Mouse (Mus musculus): ENCODE measurements at regions not wholly inside any gene's neighbourhood (a gene's known extent, or its start where the extent isn't known, plus 50 kb on each side); places are given as distances from the start of the nearest gene placed in this dataset.
A peak's percentile ranks its signal among the peaks of the same experiment; 100 is the strongest.

DNA sequence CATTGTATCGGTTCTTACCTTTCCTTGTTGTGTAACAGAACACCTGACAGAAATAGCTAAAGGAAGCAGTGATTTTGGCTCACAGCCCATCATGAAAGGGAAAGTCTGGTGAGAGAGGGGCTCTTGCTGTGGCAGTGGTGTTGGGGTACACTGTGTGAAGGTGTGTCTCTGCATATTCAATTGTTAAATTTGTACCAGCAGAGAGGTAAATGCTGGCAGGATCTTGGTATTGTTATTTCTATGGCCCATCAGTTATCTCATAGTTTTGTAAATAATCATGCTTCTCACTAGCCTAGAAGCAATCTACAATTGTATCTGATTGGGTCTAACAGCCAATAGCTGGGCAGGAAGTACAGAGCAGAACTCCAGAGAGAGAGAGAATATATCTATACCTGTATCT lies 95.7 kb downstream of the Mfap3l start:
- Histone ChIP-seq H3K9me3 (ENCODE audit: control insufficient read depth) (no peaks in the 10 kb centered on the region), H3K27me3 (replicated peaks; ENCODE audit: control insufficient read depth, insufficient read depth, low read length) (no peaks in the 10 kb centered on the region), H3K27ac (ENCODE audit: low read depth, low read length) (no peak overlapping the region), H3K4me2 (replicated peaks; ENCODE audit: low read depth) (no peak overlapping the region), H3K9ac (ENCODE audit: low read depth, low read length) (no peak overlapping the region), H3K4me1 (replicated peaks; ENCODE audit: control insufficient read depth, insufficient read depth, low read length) (no peaks in the 10 kb centered on the region), H3K4me3 (ENCODE audit: low read depth, low read length) (no peak overlapping the region), H3K36me3 (ENCODE audit: control insufficient read depth, insufficient read depth) (no peaks in the 10 kb centered on the region)
- no peak for ATAC-seq
- TF ChIP-seq CTCF (IDR thresholded peaks at IDR 0.05; ENCODE audit: low read depth): no peak
- 87% methylated on average over 1 of the region's 1 CpGs for WGBS

DNA sequence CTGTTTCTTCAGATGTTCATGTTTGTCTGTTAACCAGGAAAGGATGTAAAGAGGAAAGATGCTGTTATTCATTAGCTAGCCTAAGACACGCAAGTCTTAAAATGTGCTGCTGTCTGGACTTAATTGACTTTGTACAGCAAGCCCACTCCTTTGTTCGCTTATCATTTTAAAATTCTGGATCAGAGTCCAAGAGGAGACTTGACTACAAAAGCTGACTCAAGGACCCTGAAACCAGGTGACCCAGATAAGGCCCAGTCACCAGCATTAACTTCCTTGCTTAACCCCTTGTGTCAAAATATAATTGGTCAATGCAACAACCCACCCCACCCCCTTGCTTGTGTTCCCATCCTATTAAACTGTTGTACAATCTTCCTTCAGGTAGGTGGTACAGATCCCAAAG lies 99.9 kb downstream of the Mfap3l start:
- Histone ChIP-seq H3K4me3 (ENCODE audit: low read depth, low read length) (no peak overlapping the region), H3K4me2 (replicated peaks; ENCODE audit: low read depth) (no peak overlapping the region), H3K9ac (ENCODE audit: low read depth, low read length) (no peak overlapping the region), H3K4me1 (replicated peaks; ENCODE audit: control insufficient read depth, insufficient read depth, low read length) (no peaks in the 10 kb centered on the region), H3K9me3 (ENCODE audit: control insufficient read depth) (no peaks in the 10 kb centered on the region), H3K27me3 (replicated peaks; ENCODE audit: control insufficient read depth, insufficient read depth, low read length) (no peaks in the 10 kb centered on the region), H3K27ac (ENCODE audit: low read depth, low read length) (no peak overlapping the region), H3K36me3 (ENCODE audit: control insufficient read depth, insufficient read depth) (no peaks in the 10 kb centered on the region)
- no peak for TF ChIP-seq CTCF (IDR thresholded peaks at IDR 0.05; ENCODE audit: low read depth)
- ATAC-seq: peak; percentile 61
- 35% methylated on average over 2 of the region's 2 CpGs for WGBS

DNA sequence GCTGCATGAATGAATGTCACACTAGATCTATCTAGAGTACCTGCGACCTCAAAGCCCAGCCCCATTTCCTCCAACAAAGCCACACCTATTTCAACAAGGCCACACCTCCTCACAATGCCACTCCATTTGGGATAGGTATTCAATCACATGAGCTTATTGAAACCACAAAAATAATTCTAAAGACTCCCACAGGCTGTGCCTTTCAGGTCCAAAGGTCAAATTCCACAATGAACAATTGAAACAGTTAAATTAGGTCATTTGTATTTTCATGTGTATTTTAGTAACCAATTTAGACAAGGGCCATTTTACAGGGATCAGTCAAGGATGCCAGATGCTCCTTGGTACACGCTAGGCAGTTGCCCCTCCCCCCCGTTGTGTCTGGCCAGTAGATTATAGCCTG lies 103.3 kb downstream of the Mfap3l start:
- WGBS: 53% methylated on average over 3 of the region's 3 CpGs
- Histone ChIP-seq H3K36me3 (ENCODE audit: control insufficient read depth, insufficient read depth) (no peaks in the 10 kb centered on the region), H3K4me3 (ENCODE audit: low read depth, low read length) (no peak overlapping the region), H3K9me3 (ENCODE audit: control insufficient read depth) (no peaks in the 10 kb centered on the region), H3K27ac (ENCODE audit: low read depth, low read length) (no peak overlapping the region), H3K9ac (ENCODE audit: low read depth, low read length) (no peak overlapping the region), H3K27me3 (replicated peaks; ENCODE audit: control insufficient read depth, insufficient read depth, low read length) (no peaks in the 10 kb centered on the region), H3K4me2 (replicated peaks; ENCODE audit: low read depth) (no peak overlapping the region), H3K4me1 (replicated peaks; ENCODE audit: control insufficient read depth, insufficient read depth, low read length) (no peaks in the 10 kb centered on the region)
- TF ChIP-seq CTCF (IDR thresholded peaks at IDR 0.05; ENCODE audit: low read depth): no peak
- ATAC-seq: peak; percentile 41

DNA sequence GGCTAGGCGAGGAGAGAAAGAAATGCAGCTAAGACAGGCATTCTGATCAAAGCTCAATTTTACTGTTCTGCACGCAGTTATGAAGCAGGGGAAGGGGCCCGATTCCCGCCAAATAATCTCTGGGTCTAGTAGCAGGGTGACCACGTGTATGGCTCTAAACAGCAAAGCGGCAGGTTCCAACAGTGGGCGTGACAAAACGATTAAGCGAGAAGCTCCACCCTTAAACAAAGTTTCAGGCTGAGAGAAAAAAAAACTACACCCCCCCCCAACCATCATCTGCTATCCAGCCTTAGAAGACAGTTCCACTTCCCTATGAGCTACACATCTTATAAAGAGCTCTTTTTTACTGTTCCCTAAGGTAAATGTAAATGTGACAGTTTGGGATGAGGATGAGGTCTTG lies 103.8 kb downstream of the Mfap3l start:
- WGBS: 90% methylated on average over 9 of the region's 9 CpGs
- H3K27ac ChIP-seq (ENCODE audit: low read depth, low read length): no peak overlapping the region
- ATAC-seq: no peak
- no peaks in the 10 kb centered on the region for H3K36me3 ChIP-seq (ENCODE audit: control insufficient read depth, insufficient read depth)
- H3K9me3 ChIP-seq (ENCODE audit: control insufficient read depth): no peaks in the 10 kb centered on the region
- no peak overlapping the region for H3K4me2 ChIP-seq (replicated peaks; ENCODE audit: low read depth)
- H3K27me3 ChIP-seq (replicated peaks; ENCODE audit: control insufficient read depth, insufficient read depth, low read length): no peaks in the 10 kb centered on the region
- TF ChIP-seq CTCF (IDR thresholded peaks at IDR 0.05; ENCODE audit: low read depth): no peak
- H3K4me3 ChIP-seq (ENCODE audit: low read depth, low read length): no peak overlapping the region
- H3K9ac ChIP-seq (ENCODE audit: low read depth, low read length): no peak overlapping the region
- no peaks in the 10 kb centered on the region for H3K4me1 ChIP-seq (replicated peaks; ENCODE audit: control insufficient read depth, insufficient read depth, low read length)

DNA sequence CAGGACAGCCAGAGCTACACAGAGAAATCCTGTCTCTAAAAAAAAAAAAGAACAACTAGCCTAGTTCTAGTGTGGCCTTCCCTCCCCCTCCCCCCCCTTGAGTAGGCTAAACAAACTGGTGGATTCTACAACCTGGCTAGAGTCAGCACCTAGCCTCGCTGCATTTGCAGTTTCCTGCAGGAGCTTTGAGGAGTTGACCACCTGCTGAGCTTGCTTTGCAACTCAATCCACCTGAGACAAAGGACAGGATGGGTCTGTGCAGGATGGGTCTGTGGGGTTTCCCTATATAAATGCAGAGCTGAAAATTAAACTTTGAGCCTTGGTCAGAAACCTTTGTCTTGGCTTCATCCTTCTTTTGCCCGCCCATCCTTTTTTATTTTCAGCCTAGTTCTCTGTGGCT lies 104.3 kb downstream of the Mfap3l start:
- H3K36me3 ChIP-seq (ENCODE audit: control insufficient read depth, insufficient read depth): no peaks in the 10 kb centered on the region
- ATAC-seq: no peak
- H3K9ac ChIP-seq (ENCODE audit: low read depth, low read length): no peak overlapping the region
- H3K27me3 ChIP-seq (replicated peaks; ENCODE audit: control insufficient read depth, insufficient read depth, low read length): no peaks in the 10 kb centered on the region
- no peak overlapping the region for H3K4me2 ChIP-seq (replicated peaks; ENCODE audit: low read depth)
- no peaks in the 10 kb centered on the region for H3K4me1 ChIP-seq (replicated peaks; ENCODE audit: control insufficient read depth, insufficient read depth, low read length)
- no peaks in the 10 kb centered on the region for H3K9me3 ChIP-seq (ENCODE audit: control insufficient read depth)
- H3K4me3 ChIP-seq (ENCODE audit: low read depth, low read length): no peak overlapping the region
- no peak for TF ChIP-seq CTCF (IDR thresholded peaks at IDR 0.05; ENCODE audit: low read depth)
- WGBS: 77% methylated on average over 2 of the region's 2 CpGs
- no peak overlapping the region for H3K27ac ChIP-seq (ENCODE audit: low read depth, low read length)

DNA sequence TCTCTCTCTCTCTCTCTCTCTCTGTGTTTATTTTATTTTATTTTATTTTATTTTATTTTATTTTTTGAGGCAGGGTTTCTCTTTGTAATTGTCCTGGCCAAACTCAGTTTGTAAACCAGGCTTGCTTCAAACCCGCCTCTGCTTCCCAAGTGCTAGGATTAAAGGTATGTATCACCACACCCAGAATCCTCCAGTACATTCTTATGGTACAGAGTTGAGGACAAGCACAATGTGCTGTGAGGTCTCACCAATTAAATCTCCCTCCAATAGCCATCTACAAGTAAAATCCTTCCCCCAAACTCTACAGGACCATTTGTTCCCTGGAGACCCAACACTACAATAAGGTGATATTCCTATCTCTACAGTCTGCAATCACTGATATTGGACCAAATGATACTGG lies 105.0 kb downstream of the Mfap3l start:
- Histone ChIP-seq H3K9ac (ENCODE audit: low read depth, low read length) (no peak overlapping the region), H3K9me3 (ENCODE audit: control insufficient read depth) (no peaks in the 10 kb centered on the region), H3K4me2 (replicated peaks; ENCODE audit: low read depth) (no peak overlapping the region), H3K27me3 (replicated peaks; ENCODE audit: control insufficient read depth, insufficient read depth, low read length) (no peaks in the 10 kb centered on the region), H3K36me3 (ENCODE audit: control insufficient read depth, insufficient read depth) (no peaks in the 10 kb centered on the region), H3K27ac (ENCODE audit: low read depth, low read length) (no peak overlapping the region), H3K4me1 (replicated peaks; ENCODE audit: control insufficient read depth, insufficient read depth, low read length) (no peaks in the 10 kb centered on the region), H3K4me3 (ENCODE audit: low read depth, low read length) (no peak overlapping the region)
- 88% methylated on average over 1 of the region's 1 CpGs for WGBS
- no peak for TF ChIP-seq CTCF (IDR thresholded peaks at IDR 0.05; ENCODE audit: low read depth)
- ATAC-seq: no peak

DNA sequence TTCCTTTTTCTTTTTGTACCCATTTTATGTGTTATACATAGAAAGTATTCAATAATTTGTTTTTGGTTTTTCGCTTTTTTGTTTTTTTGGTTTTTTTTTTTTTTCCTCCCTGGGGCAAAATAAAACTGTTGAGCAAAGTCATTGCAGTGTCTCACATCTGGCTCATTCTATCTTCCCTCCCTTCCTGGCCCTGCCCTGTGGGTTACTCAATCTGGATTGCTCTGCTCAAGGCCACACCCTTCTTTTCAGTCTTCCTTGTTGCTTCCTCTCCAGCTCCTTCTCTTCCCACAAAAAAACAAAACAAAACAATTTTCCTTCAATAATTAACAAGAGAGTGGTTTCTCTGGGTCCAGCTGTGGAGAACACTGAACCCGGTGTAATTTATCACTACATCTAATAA lies 113.2 kb downstream of the Mfap3l start:
- no peak overlapping the region for H3K27ac ChIP-seq (ENCODE audit: low read depth, low read length)
- no peak for ATAC-seq
- H3K36me3 ChIP-seq (ENCODE audit: control insufficient read depth, insufficient read depth): no peaks in the 10 kb centered on the region
- TF ChIP-seq CTCF (IDR thresholded peaks at IDR 0.05; ENCODE audit: low read depth): no peak
- H3K4me2 ChIP-seq (replicated peaks; ENCODE audit: low read depth): no peak overlapping the region
- WGBS: 77% methylated on average over 2 of the region's 2 CpGs
- H3K4me1 ChIP-seq (replicated peaks; ENCODE audit: control insufficient read depth, insufficient read depth, low read length): no peaks in the 10 kb centered on the region
- H3K4me3 ChIP-seq (ENCODE audit: low read depth, low read length): no peak overlapping the region
- H3K9ac ChIP-seq (ENCODE audit: low read depth, low read length): no peak overlapping the region
- no peaks in the 10 kb centered on the region for H3K27me3 ChIP-seq (replicated peaks; ENCODE audit: control insufficient read depth, insufficient read depth, low read length)
- H3K9me3 ChIP-seq (ENCODE audit: control insufficient read depth): no peaks in the 10 kb centered on the region
